Mouse (Mus musculus): ENCODE results near the gene Tmc3. TPM values are rescaled to one million over a fixed set of nuclear protein-coding genes. Genes with fewer than 3 reads are reported as not detected.

The Tmc3 gene
- polyA plus RNA-seq, 1 experiment from 2014 or later, result 0.23 TPM

GRCm38 (mm10) chr7:83659159-83660065 lies 74.7 kb downstream of the Tmc3 start:
- no peaks in the 10 kb centered on the region for H3K27me3 ChIP-seq (replicated peaks; ENCODE audit: control insufficient read depth, insufficient read depth, low read length)
- peak; percentile 31; the same call in 1 of the 2 replicates for ATAC-seq
- WGBS, result 80% methylated on average over 9 of the region's 9 CpGs

DNA sequence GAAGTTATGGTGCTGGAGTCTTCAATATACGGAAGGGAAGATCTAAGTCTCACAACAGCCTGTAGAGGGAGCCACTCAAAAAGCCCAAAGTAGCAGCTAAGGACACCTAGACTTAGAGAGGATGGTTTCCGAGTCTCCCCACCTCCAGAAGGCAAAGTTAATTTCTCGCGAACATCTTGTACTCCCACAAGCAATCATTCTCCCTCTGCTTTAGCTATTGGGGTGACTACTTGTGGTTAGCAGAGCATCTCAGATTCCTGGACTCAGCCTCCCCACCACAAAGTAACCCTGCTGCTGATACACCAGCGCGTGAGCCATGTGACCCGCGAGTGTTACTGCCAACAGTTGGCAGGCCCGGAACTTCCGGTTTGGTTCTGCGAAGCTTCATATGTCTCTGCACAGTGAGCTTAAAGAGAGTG lies 75.6 kb downstream of the Tmc3 start:
- H3K4me1 ChIP-seq (replicated peaks; ENCODE audit: control insufficient read depth, insufficient read depth, low read length), result no peaks in the 10 kb centered on the region
- H3K27ac ChIP-seq (ENCODE audit: low read length), result no peak overlapping the region
- H3K4me3 ChIP-seq (replicated peaks; ENCODE audit: low read length), result no peak overlapping the region
- H3K36me3 ChIP-seq (ENCODE audit: control insufficient read depth, insufficient read depth), result no peaks in the 10 kb centered on the region
- H3K27me3 ChIP-seq (replicated peaks; ENCODE audit: control insufficient read depth, insufficient read depth, low read length), result no peaks in the 10 kb centered on the region
- H3K9me3 ChIP-seq (ENCODE audit: control insufficient read depth, low read length), result no peaks in the 10 kb centered on the region
- 87% methylated on average over 11 of the region's 11 CpGs for WGBS
- no peak for ATAC-seq
- H3K4me2 ChIP-seq (ENCODE audit: low read length), result no peak overlapping the region
- H3K9ac ChIP-seq (replicated peaks; ENCODE audit: low read depth, low read length), result no peak overlapping the region

More at GRCm38 (mm10) chr7:83659159-83660065, 74.7 kb downstream of the Tmc3 start:
- Histone ChIP-seq H3K9me3 (ENCODE audit: control insufficient read depth, low read length) (no peaks in the 10 kb centered on the region), H3K4me3 (replicated peaks; ENCODE audit: low read length) (no peak overlapping the region), H3K9ac (replicated peaks; ENCODE audit: low read depth, low read length) (no peak overlapping the region), H3K4me1 (replicated peaks; ENCODE audit: control insufficient read depth, insufficient read depth, low read length) (no peaks in the 10 kb centered on the region), H3K27ac (ENCODE audit: low read length) (no peak overlapping the region), H3K36me3 (ENCODE audit: control insufficient read depth, insufficient read depth) (no peaks in the 10 kb centered on the region), H3K4me2 (ENCODE audit: low read length) (no peak overlapping the region)

- Histone ChIP-seq H3K4me1 (replicated peaks; ENCODE audit: control insufficient read depth, insufficient read depth, low read length) (no peaks in the 10 kb centered on the region), H3K9ac (replicated peaks; ENCODE audit: low read depth, low read length) (no peak overlapping the region), H3K4me2 (ENCODE audit: low read length) (no peak overlapping the region), H3K27ac (ENCODE audit: low read length) (no peak overlapping the region), H3K9me3 (ENCODE audit: control insufficient read depth, low read length) (no peaks in the 10 kb centered on the region), H3K27me3 (replicated peaks; ENCODE audit: control insufficient read depth, insufficient read depth, low read length) (no peaks in the 10 kb centered on the region), H3K36me3 (ENCODE audit: control insufficient read depth, insufficient read depth) (no peaks in the 10 kb centered on the region), H3K4me3 (replicated peaks; ENCODE audit: low read length) (no peak overlapping the region)
- WGBS, result 90% methylated on average over 10 of the region's 10 CpGs
- no peak for ATAC-seq
These were observed 76.3 kb downstream of the Tmc3 start for GRCm38 (mm10) chr7:83661031-83661430.

GRCm38 (mm10) chr7:83661763-83662162 lies 77.0 kb downstream of the Tmc3 start:
- WGBS, result 94% methylated on average over 3 of the region's 3 CpGs
- no peak overlapping the region for H3K9ac ChIP-seq (replicated peaks; ENCODE audit: low read depth, low read length)

GRCm38 (mm10) chr7:83662711-83663375 lies 78.1 kb downstream of the Tmc3 start:
- Histone ChIP-seq H3K9ac (replicated peaks; ENCODE audit: low read depth, low read length) (no peak overlapping the region), H3K27me3 (replicated peaks; ENCODE audit: control insufficient read depth, insufficient read depth, low read length) (no peaks in the 10 kb centered on the region), H3K27ac (ENCODE audit: low read length) (no peak overlapping the region), H3K9me3 (ENCODE audit: control insufficient read depth, low read length) (no peaks in the 10 kb centered on the region), H3K4me3 (replicated peaks; ENCODE audit: low read length) (no peak overlapping the region), H3K4me1 (replicated peaks; ENCODE audit: control insufficient read depth, insufficient read depth, low read length) (no peaks in the 10 kb centered on the region), H3K4me2 (ENCODE audit: low read length) (no peak overlapping the region), H3K36me3 (ENCODE audit: control insufficient read depth, insufficient read depth) (no peaks in the 10 kb centered on the region)
- no peak; the same call in 1 of the 2 replicates for ATAC-seq
- WGBS, result 74% methylated on average over 6 of the region's 6 CpGs

More at GRCm38 (mm10) chr7:83661763-83662162, 77.0 kb downstream of the Tmc3 start:
- no peaks in the 10 kb centered on the region for H3K27me3 ChIP-seq (replicated peaks; ENCODE audit: control insufficient read depth, insufficient read depth, low read length)
- no peaks in the 10 kb centered on the region for H3K9me3 ChIP-seq (ENCODE audit: control insufficient read depth, low read length)
- ATAC-seq, result no peak
- H3K4me1 ChIP-seq (replicated peaks; ENCODE audit: control insufficient read depth, insufficient read depth, low read length), result no peaks in the 10 kb centered on the region
- no peak overlapping the region for H3K4me2 ChIP-seq (ENCODE audit: low read length)
- no peak overlapping the region for H3K27ac ChIP-seq (ENCODE audit: low read length)
- no peak overlapping the region for H3K4me3 ChIP-seq (replicated peaks; ENCODE audit: low read length)
- no peaks in the 10 kb centered on the region for H3K36me3 ChIP-seq (ENCODE audit: control insufficient read depth, insufficient read depth)

- Histone ChIP-seq H3K27me3 (replicated peaks; ENCODE audit: control insufficient read depth, insufficient read depth, low read length) (no peaks in the 10 kb centered on the region), H3K9ac (replicated peaks; ENCODE audit: low read depth, low read length) (no peak overlapping the region), H3K27ac (ENCODE audit: low read length) (no peak overlapping the region), H3K36me3 (ENCODE audit: control insufficient read depth, insufficient read depth) (no peaks in the 10 kb centered on the region), H3K9me3 (ENCODE audit: control insufficient read depth, low read length) (no peaks in the 10 kb centered on the region), H3K4me3 (replicated peaks; ENCODE audit: low read length) (no peak overlapping the region), H3K4me2 (ENCODE audit: low read length) (no peak overlapping the region), H3K4me1 (replicated peaks; ENCODE audit: control insufficient read depth, insufficient read depth, low read length) (no peaks in the 10 kb centered on the region)
- ATAC-seq, result no peak
- 89% methylated on average over 4 of the region's 4 CpGs for WGBS
These were observed 81.4 kb downstream of the Tmc3 start for GRCm38 (mm10) chr7:83666087-83666595.

- Histone ChIP-seq H3K27ac (ENCODE audit: low read length) (no peak overlapping the region), H3K4me2 (ENCODE audit: low read length) (no peak overlapping the region), H3K9ac (replicated peaks; ENCODE audit: low read depth, low read length) (no peak overlapping the region), H3K36me3 (ENCODE audit: control insufficient read depth, insufficient read depth) (no peaks in the 10 kb centered on the region), H3K4me3 (replicated peaks; ENCODE audit: low read length) (no peak overlapping the region), H3K4me1 (replicated peaks; ENCODE audit: control insufficient read depth, insufficient read depth, low read length) (no peaks in the 10 kb centered on the region), H3K9me3 (ENCODE audit: control insufficient read depth, low read length) (no peaks in the 10 kb centered on the region), H3K27me3 (replicated peaks; ENCODE audit: control insufficient read depth, insufficient read depth, low read length) (no peaks in the 10 kb centered on the region)
- WGBS, result 79% methylated on average over 5 of the region's 5 CpGs
- ATAC-seq, result no peak
These were observed 83.4 kb downstream of the Tmc3 start for GRCm38 (mm10) chr7:83667936-83668645.

- Histone ChIP-seq H3K27me3 (replicated peaks; ENCODE audit: control insufficient read depth, insufficient read depth, low read length) (no peaks in the 10 kb centered on the region), H3K9me3 (ENCODE audit: control insufficient read depth, low read length) (no peaks in the 10 kb centered on the region), H3K27ac (ENCODE audit: low read length) (no peak overlapping the region), H3K4me2 (ENCODE audit: low read length) (no peak overlapping the region), H3K36me3 (ENCODE audit: control insufficient read depth, insufficient read depth) (no peaks in the 10 kb centered on the region), H3K9ac (replicated peaks; ENCODE audit: low read depth, low read length) (no peak overlapping the region), H3K4me1 (replicated peaks; ENCODE audit: control insufficient read depth, insufficient read depth, low read length) (no peaks in the 10 kb centered on the region), H3K4me3 (replicated peaks; ENCODE audit: low read length) (no peak overlapping the region)
- peak; percentile 75 for ATAC-seq
- WGBS, result 0% methylated on average over 1 of the region's 1 CpGs
These were observed 84.0 kb downstream of the Tmc3 start for GRCm38 (mm10) chr7:83668724-83669123.

GRCm38 (mm10) chr7:83671573-83671972 lies 86.8 kb downstream of the Tmc3 start:
- no peak for ATAC-seq
- H3K27ac ChIP-seq (ENCODE audit: low read length), result no peak overlapping the region
- H3K4me2 ChIP-seq (ENCODE audit: low read length), result no peak overlapping the region

More at GRCm38 (mm10) chr7:83671573-83671972, 86.8 kb downstream of the Tmc3 start:
- Histone ChIP-seq H3K9me3 (ENCODE audit: control insufficient read depth, low read length) (0 out of 2 replicates have a peak, but pooled peaks cover 2% of the 10 kb centered on the region), H3K36me3 (ENCODE audit: control insufficient read depth, insufficient read depth) (no peaks in the 10 kb centered on the region), H3K4me3 (replicated peaks; ENCODE audit: low read length) (no peak overlapping the region), H3K9ac (replicated peaks; ENCODE audit: low read depth, low read length) (no peak overlapping the region), H3K27me3 (replicated peaks; ENCODE audit: control insufficient read depth, insufficient read depth, low read length) (no peaks in the 10 kb centered on the region), H3K4me1 (replicated peaks; ENCODE audit: control insufficient read depth, insufficient read depth, low read length) (no peaks in the 10 kb centered on the region)
- 91% methylated on average over 6 of the region's 6 CpGs for WGBS

Measured in forebrain, embryonic 16.5 days (tissue).